Comparison of ENCODE assay signal across 28 mouse cellular contexts in genomic region chr11:50081365-50082190, GRCm38 (mm10). TPM values are rescaled to one million over a fixed set of nuclear protein-coding genes. Genes with fewer than 3 reads are reported as not detected.
DNase-seq lines count a peak whose midpoint lies in the region; ATAC-seq and TF ChIP-seq lines count a peak whose summit lies in the region.
"Had no signal": no experiment of that assay in that cellular context is flagged by ENCODE, and none has a peak within 500 bp of the region (broad histone marks: within the 10 kb centered on the region; RNA-seq: fewer than 3 reads in every experiment).

No protein-coding gene starts in this region.

- H3K27ac ChIP-seq in midbrain, embryonic 11.5 days (ENCODE audit: low read depth, low read length), result no peak overlapping the region
- H3K27ac ChIP-seq in midbrain, embryonic 14.5 days (replicated peaks; ENCODE audit: low read depth, low read length), result no peak overlapping the region
- peak overlapping the region; percentile 45; the same call in 1 of the 2 replicates for H3K27ac ChIP-seq in bone marrow macrophage, adult 2 months (ENCODE audit: insufficient read depth, low read depth, low read length)
- no peak overlapping the region for H3K27ac ChIP-seq in thymus, adult 2 months (ENCODE audit: control insufficient read depth, insufficient read depth, low read length)
- H3K27ac ChIP-seq: embryonic facial prominence, embryonic 10.5 days; embryonic facial prominence, embryonic 12.5 days; forebrain, embryonic 13.5 days; forebrain, embryonic 15.5 days had no signal

- H3K4me2 ChIP-seq in midbrain, embryonic 11.5 days, result no peak overlapping the region
- no peak overlapping the region for H3K4me2 ChIP-seq in midbrain, embryonic 14.5 days (ENCODE audit: low read length)
- H3K4me2 ChIP-seq: embryonic facial prominence, embryonic 12.5 days; forebrain, embryonic 13.5 days; forebrain, embryonic 15.5 days had no signal

- 93% methylated on average over 5 of the region's 5 CpGs for WGBS in midbrain, embryonic 11.5 days
- WGBS in midbrain, embryonic 14.5 days, result 93% methylated on average over 5 of the region's 5 CpGs
- WGBS in thymus, adult 2 months, result 95% methylated on average over 5 of the region's 5 CpGs

- no peak overlapping the region for H3K9ac ChIP-seq in midbrain, embryonic 11.5 days (ENCODE audit: low read length)
- H3K9ac ChIP-seq in midbrain, embryonic 14.5 days (replicated peaks; ENCODE audit: low read length), result no peak overlapping the region
- H3K9ac ChIP-seq: embryonic facial prominence, embryonic 12.5 days; forebrain, embryonic 13.5 days; forebrain, embryonic 15.5 days; forebrain, postnatal 0 days had no signal

- TF ChIP-seq CTCF in bone marrow macrophage, adult 2 months (IDR thresholded peaks at IDR 0.05; ENCODE audit: low read depth, low read length), result no peak
- no peak for TF ChIP-seq CTCF in thymus, adult 2 months (IDR thresholded peaks at IDR 0.05; ENCODE audit: borderline replicate concordance, control insufficient read depth, extremely low read depth, insufficient read depth, low read length, poor library complexity)

- H3K9me3 ChIP-seq in midbrain, embryonic 11.5 days (ENCODE audit: control insufficient read depth, low read length), result no peaks in the 10 kb centered on the region
- H3K9me3 ChIP-seq in midbrain, embryonic 14.5 days (ENCODE audit: control insufficient read depth, low read length), result no peaks in the 10 kb centered on the region
- H3K9me3 ChIP-seq: embryonic facial prominence, embryonic 10.5 days; embryonic facial prominence, embryonic 12.5 days; forebrain, embryonic 13.5 days; forebrain, embryonic 15.5 days; G1E had no signal

- no peak for TF ChIP-seq POLR2A in bone marrow macrophage, adult 2 months (IDR thresholded peaks at IDR 0.05; ENCODE audit: borderline replicate concordance, low read depth, low read length)
- TF ChIP-seq POLR2A in thymus, adult 2 months (IDR thresholded peaks at IDR 0.05; ENCODE audit: control insufficient read depth, extremely low read depth, insufficient read depth, low read length, poor library complexity), result no peak

- DNase-seq in midbrain, embryonic 11.5 days (ENCODE audit: low spot score, missing footprints), result peak; percentile 56
- no peak for DNase-seq in midbrain, embryonic 14.5 days
- DNase-seq in thymus, adult 2 months, result no peak
- no peak for DNase-seq in heart, adult 9 months (ENCODE audit: low spot score in 2 of 2)
- DNase-seq: adrenal gland, adult 8-10 months; adrenal gland, postnatal 14 days; adrenal gland, postnatal 36 days; B cell, adult 2 months; cerebellum, adult 11 months; cerebellum, adult 18-20 months; cerebellum, adult 8-10 months; cerebellum, adult 9-11 months; cerebellum, postnatal 14 days; cerebellum, postnatal 36 days; forebrain, postnatal 0 days had no signal

- ATAC-seq in midbrain, embryonic 11.5 days (ENCODE audit: low FRiP score), result no peak
- no peak for ATAC-seq in midbrain, embryonic 14.5 days (ENCODE audit: low FRiP score, low TSS enrichment)
- peak; percentile 58 for ATAC-seq in granulocyte monocyte progenitor cell, adult 5-6 weeks (replicated peaks; ENCODE audit: poor library complexity, severe bottlenecking)
- ATAC-seq in megakaryocyte-erythroid progenitor cell, adult 5-6 weeks (replicated peaks; ENCODE audit: low FRiP score, low TSS enrichment, poor library complexity, severe bottlenecking), result peak; percentile 75
- ATAC-seq in megakaryocyte, adult 5-6 weeks (ENCODE audit: poor library complexity, severe bottlenecking), result no peak
- ATAC-seq: activated CD4-positive, CD25-positive, alpha-beta regulatory T cell, adult 4 months; CD4-positive, CD25-positive, alpha-beta regulatory T cell, adult 4 months; forebrain, embryonic 13.5 days; forebrain, embryonic 15.5 days; forebrain, postnatal 0 days; Patski had no signal

- no peak overlapping the region for H3K4me3 ChIP-seq in midbrain, embryonic 11.5 days (ENCODE audit: low read depth, low read length)
- no peak overlapping the region for H3K4me3 ChIP-seq in midbrain, embryonic 14.5 days (replicated peaks; ENCODE audit: low read depth, low read length)
- H3K4me3 ChIP-seq in bone marrow macrophage, adult 2 months (ENCODE audit: insufficient read depth, low read length), result no peak overlapping the region
- H3K4me3 ChIP-seq in thymus, adult 2 months (ENCODE audit: control insufficient read depth, insufficient read depth, low read length), result no peak overlapping the region
- H3K4me3 ChIP-seq: embryonic facial prominence, embryonic 10.5 days; embryonic facial prominence, embryonic 12.5 days; forebrain, embryonic 13.5 days; forebrain, embryonic 15.5 days had no signal

- H3K27me3 ChIP-seq in midbrain, embryonic 11.5 days (ENCODE audit: control insufficient read depth, insufficient read depth, low read length), result no peaks in the 10 kb centered on the region
- no peaks in the 10 kb centered on the region for H3K27me3 ChIP-seq in midbrain, embryonic 14.5 days (ENCODE audit: control insufficient read depth, insufficient read depth, low read length)
- H3K27me3 ChIP-seq in thymus, adult 2 months (ENCODE audit: control insufficient read depth, insufficient read depth, low read length), result no peaks in the 10 kb centered on the region
- H3K27me3 ChIP-seq: CH12.LX; embryonic facial prominence, embryonic 12.5 days; forebrain, embryonic 13.5 days; forebrain, embryonic 15.5 days; Patski had no signal

- H3K4me1 ChIP-seq in midbrain, embryonic 11.5 days (ENCODE audit: control insufficient read depth, insufficient read depth, low read length), result no peaks in the 10 kb centered on the region
- H3K4me1 ChIP-seq in midbrain, embryonic 14.5 days (ENCODE audit: control insufficient read depth, insufficient read depth, low read length), result no peaks in the 10 kb centered on the region
- H3K4me1 ChIP-seq in bone marrow macrophage, adult 2 months (ENCODE audit: control insufficient read depth, insufficient read depth, low read length), result peaks cover 4% of the 10 kb centered on the region
- H3K4me1 ChIP-seq in thymus, adult 2 months (replicated peaks; ENCODE audit: control insufficient read depth, insufficient read depth, low read length), result no peaks in the 10 kb centered on the region; the same call in 1 of the 2 replicates
- H3K4me1 ChIP-seq: embryonic facial prominence, embryonic 10.5 days; embryonic facial prominence, embryonic 12.5 days; forebrain, embryonic 15.5 days had no signal

- no peaks in the 10 kb centered on the region; the same call in none of the 2 replicates for H3K36me3 ChIP-seq in midbrain, embryonic 11.5 days (ENCODE audit: control insufficient read depth, insufficient read depth, low read length)
- H3K36me3 ChIP-seq in midbrain, embryonic 14.5 days (ENCODE audit: control insufficient read depth, insufficient read depth, low read length), result peaks cover 13% of the 10 kb centered on the region
- peaks cover 5% of the 10 kb centered on the region; the same call in 1 of the 2 replicates for H3K36me3 ChIP-seq in thymus, adult 2 months (ENCODE audit: control insufficient read depth, insufficient read depth, low read length)

RNA-seq across cellular contexts. Expression of gene Tbc1d9b, which starts 49.6 kb away (rescaled TPM):
- polyA plus RNA-seq in midbrain, embryonic 11.5 days (2014; fragmentation: Nextera tagmentation; extraction: Ambion mirVana), result 27.6 and 30.0 TPM in 2 replicates
- 26.1 and 35.4 TPM in 2 replicates for polyA plus RNA-seq in midbrain, embryonic 14.5 days (2014; fragmentation: Nextera tagmentation; extraction: Ambion mirVana)
- 54.8 and 68.9 TPM in 2 replicates for polyA plus RNA-seq in bone marrow macrophage, adult 2 months (2012; ENCODE audit: insufficient read depth, insufficient read length, missing spikeins)
- 53.7 and 63.7 TPM in 2 replicates for total RNA-seq in granulocyte monocyte progenitor cell, adult 5-6 weeks (2014; fragmentation: Nextera tagmentation)
- total RNA-seq in granulocyte monocyte progenitor cell, adult 5-6 weeks (2017), result 76.4 and 97.2 TPM in 2 replicates
- 40.5 and 62.7 TPM in 2 replicates for total RNA-seq in megakaryocyte-erythroid progenitor cell, adult 5-6 weeks (2014; fragmentation: Nextera tagmentation)
- total RNA-seq in megakaryocyte-erythroid progenitor cell, adult 5-6 weeks (2017), result 39.8 and 56.7 TPM in 2 replicates
- 17.8 and 23.5 TPM in 2 replicates for total RNA-seq in megakaryocyte, adult 5-6 weeks (2015)
- total RNA-seq in megakaryocyte, adult 5-6 weeks (2017), result 30.9 and 36.7 TPM in 2 replicates
- 58.7 and 70.3 TPM in 2 replicates for polyA plus RNA-seq in thymus, adult 2 months (2012; rRNA removed)

RNA-seq across cellular contexts. Expression of gene Rnf130, which starts 56.4 kb away (rescaled TPM):
- polyA plus RNA-seq in midbrain, embryonic 11.5 days (2014; fragmentation: Nextera tagmentation; extraction: Ambion mirVana), result 90.9 and 91.0 TPM in 2 replicates
- 72.5 and 74.9 TPM in 2 replicates for polyA plus RNA-seq in midbrain, embryonic 14.5 days (2014; fragmentation: Nextera tagmentation; extraction: Ambion mirVana)
- polyA plus RNA-seq in bone marrow macrophage, adult 2 months (2012; ENCODE audit: insufficient read depth, insufficient read length, missing spikeins), result 504 and 635 TPM in 2 replicates
- 164 and 170 TPM in 2 replicates for total RNA-seq in granulocyte monocyte progenitor cell, adult 5-6 weeks (2014; fragmentation: Nextera tagmentation)
- 230 and 235 TPM in 2 replicates for total RNA-seq in granulocyte monocyte progenitor cell, adult 5-6 weeks (2017)
- total RNA-seq in megakaryocyte-erythroid progenitor cell, adult 5-6 weeks (2014; fragmentation: Nextera tagmentation), result 63.4 and 63.8 TPM in 2 replicates
- 115 and 134 TPM in 2 replicates for total RNA-seq in megakaryocyte-erythroid progenitor cell, adult 5-6 weeks (2017)
- total RNA-seq in megakaryocyte, adult 5-6 weeks (2015), result 424 and 462 TPM in 2 replicates
- total RNA-seq in megakaryocyte, adult 5-6 weeks (2017), result 408 and 436 TPM in 2 replicates
- 30.3 and 41.1 TPM in 2 replicates for polyA plus RNA-seq in thymus, adult 2 months (2012; rRNA removed)
- total RNA-seq: CH12.LX had no signal

Comparison
In these comparisons a context has a peak if more than half of its experiments do, and no peak if none do; other contexts are left out.
1. ATAC-seq: peak in granulocyte monocyte progenitor cell, adult 5-6 weeks (single experiment) and megakaryocyte-erythroid progenitor cell, adult 5-6 weeks (single experiment); none in midbrain, embryonic 11.5 days (single experiment), midbrain, embryonic 14.5 days (single experiment) and megakaryocyte, adult 5-6 weeks (single experiment).